Mouse (Mus musculus) monocyte, adult 5-6 weeks (primary cell): ENCODE measurements around the gene Cer1. TPM values are rescaled to one million over a fixed set of nuclear protein-coding genes. Genes with fewer than 3 reads are reported as not detected.

ENCODE experiments used
- ATAC-seq: fragments of 153-309, 156-312 bp; replicated peaks from 2 replicates; pipeline ENCODE4 v1.8.0; 2017; ENCODE audit warnings: mild to moderate bottlenecking; ENCODE audit not compliant: low TSS enrichment, insufficient number of reproducible peaks, severe bottlenecking, poor library complexity, low FRiP score
- total RNA-seq: library from RNA; stranded (forward); fragments of 200-1000, 200-491, 200-594 nt; gene quantifications from 3 replicates; pipeline ENCODE4 v1.2.3, GENCODE M21; 2017

Cer1 gene
- total RNA-seq, 1 experiment from 2014 or later: not detected

DNA sequence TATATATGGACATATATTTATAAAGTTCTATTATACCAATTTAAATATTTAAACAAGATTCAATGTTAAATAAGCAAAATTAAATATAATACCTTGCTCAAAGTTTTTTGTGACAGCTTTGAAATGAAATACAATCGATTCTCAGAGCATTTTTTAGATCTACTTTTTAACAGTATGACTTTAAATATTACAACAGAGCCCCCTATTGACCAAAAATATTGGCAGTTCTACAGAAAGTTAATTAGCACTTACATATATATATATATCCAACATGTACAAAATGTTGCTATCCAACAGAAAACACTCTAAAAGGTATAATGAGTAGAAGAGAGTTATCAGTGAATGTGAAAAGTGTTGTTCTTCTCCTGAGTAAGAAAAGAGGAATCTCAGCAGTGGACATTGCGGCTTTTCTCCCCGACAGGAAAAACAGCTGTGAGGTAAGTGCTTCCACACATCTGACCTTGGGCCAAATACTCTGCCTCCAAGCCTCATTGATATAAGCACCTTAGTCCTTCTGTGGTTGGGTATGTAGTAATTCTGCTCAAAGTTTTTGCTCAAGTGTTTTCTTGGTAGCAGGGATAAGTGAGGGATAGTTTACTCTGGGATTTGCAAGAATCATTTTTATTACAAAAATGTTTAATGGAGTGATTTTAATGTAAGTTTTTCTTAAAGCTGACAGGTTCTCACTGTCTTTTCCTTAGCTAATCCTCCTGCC lies 47.3 kb downstream of the Cer1 start:
- no peak for ATAC-seq

Other genes with a start within 250 kb of the Cer1 start
- gene Nfib, start 179.4 kb downstream of the Cer1 start, total RNA-seq: 0.29 TPM in 1 of 3 replicates, not detected in the others
- 11.5 to 21.9 TPM (median 13.4 TPM) in 3 replicates for gene Zdhhc21, start 25.2 kb downstream of the Cer1 start, total RNA-seq
- 0.32 TPM in 1 of 3 replicates, not detected in the others for gene Frem1, start 167.2 kb upstream of the Cer1 start, total RNA-seq